Mouse (Mus musculus): Measurements from ENCODE around the gene Smox.

The Smox gene

DNA sequence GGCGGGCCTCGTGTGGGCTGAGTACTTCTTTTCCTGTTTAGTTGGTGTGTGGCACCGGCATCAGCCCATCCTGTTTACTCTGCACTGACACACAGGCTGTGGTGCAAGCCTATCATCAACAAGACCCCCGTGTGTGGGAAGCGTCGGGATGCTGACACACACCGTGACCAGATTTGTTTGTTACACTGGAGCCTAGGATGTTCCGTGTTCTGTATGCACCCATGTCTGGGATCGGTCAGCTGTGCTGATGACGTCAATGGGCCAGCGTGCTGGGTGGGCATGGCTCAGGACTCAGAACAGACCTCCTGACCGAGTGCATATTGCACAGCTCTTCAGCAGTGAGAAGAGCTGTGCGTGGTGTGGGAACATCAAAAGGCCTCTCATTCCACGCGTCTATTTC, 6.2 kb upstream of the Smox start:
- DNase-seq = no peak

DNA sequence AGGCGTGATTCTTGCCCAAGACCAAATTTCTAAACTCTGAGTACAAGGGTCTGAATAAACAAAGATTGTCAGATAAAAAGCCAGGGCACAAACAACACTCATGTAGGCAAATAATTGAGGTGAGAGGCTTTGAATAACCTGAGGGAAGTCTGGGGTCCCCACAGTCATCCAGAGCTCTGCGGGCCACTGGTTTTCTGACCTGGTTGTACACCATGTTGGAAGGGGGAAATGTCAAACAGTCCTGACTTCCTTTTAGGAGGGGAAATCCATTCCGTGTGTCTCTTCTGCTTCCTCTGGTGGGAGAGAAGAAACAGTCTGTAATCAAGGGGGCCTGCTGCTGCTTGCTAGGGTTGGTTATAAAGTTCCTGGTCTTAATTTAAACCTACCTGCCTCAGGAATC, 5.2 kb upstream of the Smox start:
- DNase-seq = no peak

DNA sequence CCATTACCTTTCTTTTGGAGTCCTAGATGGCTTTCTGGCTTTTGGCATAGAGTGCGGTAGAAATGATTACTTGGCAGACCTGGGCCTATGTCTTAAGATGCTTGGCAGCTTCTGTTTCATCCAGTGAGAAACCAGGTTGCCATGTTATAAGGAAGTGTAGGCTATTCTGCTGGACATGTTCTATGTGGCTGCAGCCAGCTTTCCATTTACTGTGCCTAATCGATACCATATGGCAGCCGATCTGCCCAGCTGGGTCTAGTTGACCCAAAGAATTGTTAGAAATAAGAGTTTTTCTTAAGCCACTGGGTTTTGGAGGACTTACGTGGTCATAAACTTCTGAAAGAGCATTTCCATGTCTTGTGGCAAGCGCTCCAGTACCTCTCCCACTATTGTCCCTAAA, 4.0 kb upstream of the Smox start:
- DNase-seq = no peak

DNA sequence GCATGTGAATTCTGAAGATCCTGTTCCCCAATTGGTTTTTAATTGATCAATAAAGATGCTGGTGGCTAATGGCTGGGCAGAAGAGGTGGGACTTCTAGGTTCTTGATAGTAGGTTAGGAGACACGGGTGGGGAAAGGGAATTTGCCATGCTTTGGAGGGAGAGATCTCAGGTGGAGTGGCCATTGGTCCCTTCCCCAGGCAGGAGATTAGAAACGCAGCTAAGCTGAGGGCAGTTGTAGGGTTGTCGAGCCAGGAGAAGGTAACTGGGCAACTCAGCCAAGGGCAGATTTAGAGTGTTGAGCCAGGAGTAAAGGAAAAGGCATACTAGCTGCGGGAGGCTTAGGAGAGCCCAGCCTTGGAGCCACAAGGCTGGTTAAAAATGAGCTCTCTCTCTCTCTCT, 3.0 kb upstream of the Smox start:
- no peak for DNase-seq

DNA sequence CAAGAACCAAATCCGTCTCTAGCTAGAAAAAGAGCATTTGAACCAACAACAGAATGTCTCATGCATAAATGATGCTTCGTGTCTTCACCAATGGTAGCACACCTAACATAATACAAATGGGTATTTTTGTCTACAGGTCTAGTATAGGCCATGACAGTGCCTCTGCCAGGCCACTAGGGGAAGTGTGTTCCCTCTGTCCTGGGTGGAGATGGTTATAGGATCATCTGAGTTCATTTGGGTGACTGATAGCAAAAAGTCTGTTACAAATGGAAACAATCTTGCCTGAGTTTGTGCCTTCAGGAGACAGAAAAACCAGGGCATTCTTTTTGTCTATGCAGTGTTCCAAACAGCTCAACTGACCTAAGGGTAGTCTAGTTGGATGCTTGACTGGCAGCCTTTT, 2.4 kb upstream of the Smox start:
- DNase-seq = no peak

DNA sequence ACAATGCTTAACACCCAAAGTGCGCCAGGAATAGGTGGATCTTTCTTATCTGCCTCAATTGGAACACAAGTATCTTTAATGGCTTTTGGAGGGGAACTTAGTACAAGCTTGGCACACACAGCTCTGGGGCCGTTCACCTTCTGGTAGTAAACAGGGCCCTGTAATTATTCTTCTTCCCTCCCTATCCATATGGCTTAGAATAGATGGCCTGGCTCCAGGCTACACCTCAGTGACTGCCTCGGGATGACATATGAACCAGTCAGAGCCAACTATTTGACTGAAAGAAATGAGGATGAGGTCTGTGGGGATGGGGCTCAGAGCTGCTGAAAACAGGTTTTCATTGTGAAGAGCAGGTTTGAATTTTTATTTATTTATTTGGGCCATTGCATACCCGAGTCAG, 1.7 kb upstream of the Smox start:
- DNase-seq = no peak

DNA sequence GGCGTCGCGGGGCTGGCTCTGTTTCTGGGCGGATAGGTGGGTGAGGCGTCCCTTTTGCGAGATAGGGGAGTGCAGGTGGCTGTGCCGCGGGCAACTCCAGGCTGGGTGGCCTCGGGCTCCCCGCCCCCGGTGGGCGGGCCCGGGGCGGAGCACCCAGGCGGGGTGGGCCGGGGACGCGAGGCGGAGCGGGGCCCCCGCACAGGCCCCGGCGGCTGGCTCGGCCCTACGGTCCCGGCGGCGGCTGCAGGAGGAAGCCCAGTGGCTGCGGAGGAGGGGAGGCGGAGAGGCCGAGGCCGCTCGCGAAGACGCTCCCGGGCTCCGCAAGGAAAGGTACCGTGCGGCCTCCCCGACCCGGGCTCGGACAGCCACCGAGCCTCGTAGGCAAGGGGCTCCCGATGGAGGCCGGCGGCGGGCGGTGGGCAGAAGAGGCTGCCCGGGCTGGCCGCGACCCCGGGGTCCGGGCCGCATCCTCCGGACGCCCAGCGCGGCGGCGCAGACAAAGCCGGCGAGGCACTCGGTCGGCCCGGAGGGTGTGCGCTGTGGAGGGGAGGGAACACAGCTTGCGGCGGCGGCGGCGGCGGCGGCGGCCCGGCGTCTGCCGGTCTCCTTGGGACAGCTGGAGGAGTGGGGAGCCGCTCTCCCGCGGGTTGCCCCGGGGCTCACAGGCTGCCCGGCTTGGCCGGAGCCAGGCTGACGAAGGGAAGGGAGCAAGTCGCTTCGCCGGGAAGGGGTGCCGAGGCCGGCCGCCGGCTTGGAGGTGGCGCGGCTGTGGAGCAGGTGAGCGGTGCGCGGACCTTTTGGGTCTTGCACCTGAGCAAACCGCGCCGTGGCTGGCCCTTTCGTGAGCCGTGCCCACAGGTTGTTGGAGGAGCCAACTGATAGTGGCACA, 655 bp downstream of the Smox start:
- peak; percentile 89 for DNase-seq

DNA sequence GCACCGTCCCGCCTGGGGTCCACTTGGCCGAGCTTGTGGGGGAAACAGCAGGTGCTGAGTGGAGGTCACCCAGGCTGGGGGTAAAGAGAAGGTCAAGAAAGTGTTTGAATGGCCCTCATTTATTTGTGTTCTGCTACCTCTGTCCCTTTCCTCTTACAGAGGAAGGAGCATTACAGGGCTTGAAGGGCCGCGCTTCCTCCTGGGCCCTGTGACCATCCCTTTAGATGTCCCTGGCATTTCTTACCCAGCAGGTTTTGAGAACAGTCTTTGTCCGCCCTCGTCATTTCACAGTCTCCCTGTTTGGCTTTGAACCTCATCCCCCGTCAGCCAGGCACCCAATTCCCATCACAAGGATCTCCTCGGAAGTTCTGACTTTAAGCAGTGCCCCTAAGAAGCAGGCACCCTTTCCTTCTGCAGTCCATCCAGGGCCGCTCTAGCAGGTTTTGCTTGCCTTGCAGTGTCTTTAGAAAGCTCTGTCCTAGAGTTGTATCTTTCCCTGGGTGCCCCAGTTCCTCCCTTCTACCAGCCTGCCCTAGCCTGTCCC, 1.4 kb downstream of the Smox start:
- no peak for DNase-seq

DNA sequence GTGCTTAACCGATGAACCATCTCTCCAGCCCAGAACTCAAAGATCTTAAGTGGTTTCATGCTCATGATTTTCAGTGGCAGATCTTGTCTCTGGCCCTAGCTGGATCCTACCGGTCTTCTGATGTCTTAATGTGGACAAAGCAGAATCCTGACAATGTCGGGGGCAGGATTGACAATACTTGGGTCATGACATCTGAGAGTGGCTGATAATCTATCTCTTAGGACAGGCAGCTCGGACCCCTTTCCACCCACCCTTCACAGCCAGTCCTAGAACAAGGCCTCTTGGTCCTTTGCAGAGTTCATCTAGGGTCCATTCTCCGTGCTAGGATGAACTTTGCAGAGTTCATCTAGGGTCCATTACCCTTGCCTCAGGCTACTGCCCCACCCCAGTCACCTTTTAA, 2.1 kb downstream of the Smox start:
- no peak for DNase-seq

DNA sequence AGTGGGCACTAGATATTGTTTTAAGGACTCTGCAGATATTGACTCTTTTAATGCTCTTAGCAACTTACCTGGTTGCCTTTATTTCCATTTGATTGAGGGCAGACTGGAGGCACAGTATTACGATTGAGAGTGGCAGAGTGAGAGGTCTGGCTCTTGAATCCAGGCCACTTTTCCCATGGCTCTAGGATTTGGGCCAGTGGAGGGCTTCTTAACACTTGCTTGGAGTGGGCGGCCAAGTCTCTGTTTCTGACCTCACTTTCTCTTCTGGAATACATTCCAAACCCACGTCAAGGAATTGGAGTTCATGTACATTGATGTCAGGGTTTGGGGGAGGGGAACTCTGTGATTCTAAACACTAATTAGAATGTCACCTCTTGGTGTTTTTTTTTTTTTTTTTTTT, 4.0 kb downstream of the Smox start:
- no peak for DNase-seq

DNA sequence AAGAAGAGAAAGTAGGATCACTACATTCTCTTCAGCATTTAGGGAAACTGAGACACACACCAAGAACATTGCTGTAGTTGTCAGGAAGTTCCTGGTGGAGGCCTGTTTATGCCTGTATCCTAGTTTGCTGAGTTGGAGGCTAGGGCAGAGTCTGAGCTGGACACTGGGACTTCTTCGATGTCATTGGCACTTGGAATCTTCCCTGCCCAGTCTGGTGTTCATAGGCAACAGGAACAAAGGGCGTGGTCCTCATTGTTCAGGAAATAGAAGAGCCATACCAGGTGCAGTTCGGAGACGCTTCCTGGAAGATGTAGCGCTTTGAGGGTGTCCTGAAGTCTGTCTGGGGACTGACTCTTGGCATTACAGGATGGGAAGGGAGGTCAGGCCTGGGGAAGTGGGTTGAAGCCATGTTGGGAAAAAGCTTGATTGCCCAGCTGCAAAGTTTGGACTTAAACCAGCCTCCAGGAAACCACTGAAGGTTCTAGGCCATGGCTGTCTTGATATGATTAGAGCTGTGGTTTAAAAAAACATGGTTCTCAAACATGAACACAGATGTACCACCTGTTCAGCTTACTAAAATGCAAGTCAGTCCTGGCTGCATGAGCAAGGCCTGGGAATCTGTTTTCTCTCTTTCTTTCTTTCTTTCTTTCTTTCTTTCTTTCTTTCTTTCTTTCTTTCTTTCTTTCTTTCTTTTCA, 5.0 kb downstream of the Smox start:
- DNase-seq = no peak

DNA sequence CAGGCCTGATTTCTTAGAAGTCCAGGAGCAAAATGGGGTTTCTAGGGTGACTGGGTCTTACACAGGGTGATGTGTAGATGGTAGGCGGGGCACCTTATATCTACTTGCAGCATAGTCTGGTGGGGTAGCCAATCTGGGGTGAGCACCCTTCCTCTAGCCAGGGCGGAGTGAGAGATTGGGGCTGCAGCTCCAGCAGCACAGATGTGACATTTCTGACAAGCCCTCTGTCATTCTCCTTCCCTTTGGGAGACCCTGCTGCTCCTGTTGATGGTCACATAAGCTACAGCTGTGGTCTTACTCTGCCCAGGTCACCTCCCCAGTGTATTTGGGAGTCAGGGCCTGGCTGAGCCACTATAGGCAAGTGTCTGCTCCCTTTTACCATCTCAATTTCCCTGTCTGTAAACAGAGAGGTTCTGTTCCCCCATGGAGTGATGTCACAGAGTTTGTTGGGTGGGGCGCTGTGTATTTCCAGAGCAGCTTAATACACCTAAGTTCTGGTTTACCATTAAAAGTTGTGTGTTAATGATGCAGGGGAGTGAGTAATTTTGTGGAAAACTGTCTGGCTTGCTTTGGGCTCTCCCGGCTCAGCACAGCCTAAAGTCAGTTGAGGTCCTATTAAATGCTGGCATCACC, 6.0 kb downstream of the Smox start:
- no peak for DNase-seq

DNA sequence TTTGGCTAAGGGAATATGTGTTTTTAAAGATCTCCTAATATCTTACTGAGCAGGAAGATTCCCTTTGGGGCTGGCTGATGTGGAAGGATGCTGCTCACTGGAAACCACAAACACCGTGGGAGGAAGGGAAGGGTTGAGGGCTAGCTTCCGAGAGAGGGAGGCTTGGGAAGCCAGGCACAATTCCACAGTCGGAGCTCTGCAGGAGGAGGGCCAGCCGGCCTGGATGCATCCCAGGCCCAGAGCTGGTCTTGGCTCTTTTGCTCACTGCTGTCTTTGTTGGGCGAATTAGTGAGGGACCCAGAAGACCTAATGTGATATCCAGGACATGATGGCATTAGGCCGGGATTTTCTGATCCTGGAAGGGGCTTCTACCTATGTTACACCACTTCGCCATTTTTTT, 6.9 kb downstream of the Smox start:
- DNase-seq = peak; percentile 49

DNA sequence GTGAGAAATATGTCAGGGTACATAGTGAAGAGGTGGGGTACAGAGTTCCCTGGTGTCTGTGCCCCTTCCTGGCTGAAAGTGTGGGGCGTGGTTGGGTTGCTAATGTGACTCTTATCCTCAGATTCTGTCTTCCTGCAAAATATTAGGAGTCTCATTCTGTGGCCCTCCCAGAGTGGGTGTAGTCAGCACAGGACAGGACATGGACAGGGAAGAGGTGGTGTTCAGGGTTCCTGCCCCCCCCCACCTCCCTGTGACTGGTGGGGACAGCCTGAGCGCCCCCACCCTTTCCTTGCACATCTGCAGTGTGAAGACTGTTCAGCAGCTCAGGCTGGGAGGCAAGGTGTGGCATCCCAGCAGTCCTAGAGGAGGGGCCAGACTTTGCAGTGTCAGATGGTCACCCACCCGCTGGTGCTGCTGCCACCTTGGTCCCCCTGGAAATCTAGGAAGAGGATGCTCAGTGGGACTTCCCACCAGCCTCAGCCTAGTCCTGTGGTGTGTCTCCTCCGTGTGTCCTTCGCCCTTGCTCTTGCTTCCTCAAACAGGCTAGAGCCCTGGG, 8.1 kb downstream of the Smox start:
- DNase-seq = no peak

DNA sequence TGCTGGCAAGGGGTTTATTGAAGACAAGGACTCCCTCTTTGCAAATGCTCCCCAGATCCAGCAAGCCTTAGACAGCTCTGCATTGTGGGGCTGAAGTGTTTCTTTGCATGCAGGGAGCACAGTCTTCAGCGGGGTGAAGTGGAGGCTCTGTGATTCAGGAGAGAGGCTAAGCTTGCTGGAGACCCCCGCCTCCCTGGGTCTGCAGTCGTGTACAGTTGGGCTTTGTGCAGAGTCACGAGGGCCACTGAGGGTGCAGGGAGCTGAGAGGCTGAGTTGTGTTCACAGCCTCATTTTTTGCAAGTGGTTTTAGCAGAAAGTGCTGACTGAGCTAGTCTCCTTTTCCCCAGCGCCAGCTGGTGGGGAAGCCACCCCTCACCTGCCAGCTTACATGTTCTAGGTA, 10.6 kb downstream of the Smox start:
- DNase-seq = no peak

DNA sequence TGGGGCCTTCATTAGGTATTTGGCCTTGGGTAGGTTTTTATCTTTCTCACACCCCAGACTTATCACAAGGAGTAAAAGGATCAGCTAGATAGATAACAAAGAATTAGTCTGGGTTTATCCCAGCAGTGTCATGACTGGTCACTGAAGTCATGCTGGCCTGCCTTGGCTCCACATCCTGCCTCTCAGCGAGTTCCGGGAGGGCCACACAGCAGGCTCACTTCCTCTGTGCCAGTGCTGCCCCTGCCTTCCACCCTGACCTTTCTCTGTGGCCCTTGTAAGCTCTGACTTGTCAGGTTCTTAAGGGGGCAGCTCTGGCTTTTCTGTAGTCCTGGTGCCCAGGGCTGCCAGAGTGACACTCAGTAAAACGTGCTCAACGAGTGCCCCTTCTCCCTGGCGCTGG, 11.3 kb downstream of the Smox start:
- peak; percentile 32 for DNase-seq

DNA sequence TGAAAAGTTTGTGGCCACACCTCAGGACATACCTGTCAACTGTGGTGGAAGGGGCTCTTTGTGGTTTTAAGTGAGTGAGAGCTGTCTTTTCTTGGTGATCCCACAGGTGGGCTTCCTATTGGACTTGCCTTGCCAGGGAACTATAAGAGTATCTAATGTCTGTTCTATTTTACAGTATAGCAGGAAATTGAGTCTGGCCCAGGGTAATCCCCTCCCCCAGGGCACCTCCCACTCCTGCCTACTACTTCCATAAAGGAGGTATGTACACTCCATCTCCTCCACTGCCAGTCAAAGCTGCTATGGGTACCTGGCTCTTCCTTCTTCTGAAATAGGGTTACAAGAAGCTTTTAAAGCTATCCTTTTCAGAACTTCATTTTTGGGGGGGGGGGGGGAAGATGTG, 14.1 kb downstream of the Smox start:
- no peak for DNase-seq

DNA sequence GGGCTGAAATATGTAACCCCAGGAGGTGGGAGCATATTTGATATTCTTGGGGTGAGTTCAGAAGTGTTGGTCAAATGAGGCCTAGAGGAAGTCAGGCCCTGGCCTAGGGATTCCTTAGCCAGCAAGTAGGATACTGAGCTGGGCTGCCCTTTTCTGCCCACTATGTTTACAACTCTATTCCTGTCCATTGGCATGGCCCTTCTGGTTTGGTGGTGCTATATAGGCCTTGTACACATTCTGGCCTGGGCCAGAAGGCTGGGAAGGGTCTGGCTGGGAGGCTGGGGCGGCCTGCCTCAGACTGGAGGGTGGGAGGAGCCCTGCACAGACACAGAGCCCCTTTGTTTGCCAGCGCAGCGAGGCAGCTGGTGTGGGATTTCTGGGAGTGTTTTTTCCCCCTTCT, 15.1 kb downstream of the Smox start:
- no peak for DNase-seq

DNA sequence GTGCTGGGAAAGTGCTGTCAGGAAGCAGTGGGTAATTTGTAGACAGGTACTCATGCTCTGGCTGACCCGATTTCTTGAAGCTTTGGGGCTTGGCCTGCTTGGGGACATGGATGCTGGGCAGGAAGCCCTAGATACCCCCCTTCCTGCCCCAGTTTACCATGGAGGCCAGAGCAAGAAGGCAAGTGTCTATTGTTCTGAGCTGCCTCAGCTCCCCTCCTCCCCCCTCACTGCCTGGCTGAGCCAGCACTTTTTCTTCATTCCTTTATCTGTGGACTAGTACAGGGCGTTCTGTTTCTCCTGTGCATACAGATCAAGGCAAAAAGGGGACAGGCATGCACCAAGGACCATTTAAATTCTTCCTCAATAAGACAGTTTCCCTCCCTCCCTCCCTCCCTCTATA, 17.2 kb downstream of the Smox start:
- DNase-seq = no peak

DNA sequence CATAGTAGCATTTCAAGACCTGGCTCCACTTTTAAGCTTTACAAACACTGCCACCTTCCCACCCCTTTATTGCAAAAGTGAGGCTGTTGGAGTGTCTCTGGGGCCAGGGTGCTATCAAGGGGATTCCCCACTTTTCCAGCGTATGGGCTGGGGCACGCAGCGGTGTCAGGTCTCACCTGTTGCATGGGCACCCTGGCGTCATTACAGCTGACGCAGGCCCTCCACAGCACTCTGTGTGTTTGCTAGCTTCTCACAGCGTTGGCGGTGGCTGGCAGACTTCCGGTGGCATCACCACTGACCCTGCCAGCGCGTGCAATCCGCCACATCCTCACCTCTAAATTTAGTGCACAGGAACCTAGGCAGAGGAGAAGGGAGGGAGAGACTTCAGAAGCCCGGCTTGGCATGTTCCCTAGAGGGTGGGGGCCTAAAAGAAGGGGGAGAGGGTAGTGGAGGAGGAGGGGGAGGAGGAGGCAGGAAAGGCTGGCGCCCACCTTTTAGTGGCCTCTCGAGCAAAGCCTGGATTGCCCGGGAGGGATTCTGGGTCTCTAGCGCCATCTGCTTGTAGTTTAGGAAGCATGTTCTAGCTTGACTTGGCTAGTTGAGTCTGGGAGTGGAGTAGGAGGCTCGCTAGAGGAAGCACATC, 18.5 kb downstream of the Smox start:
- DNase-seq = peak; percentile 78

DNA sequence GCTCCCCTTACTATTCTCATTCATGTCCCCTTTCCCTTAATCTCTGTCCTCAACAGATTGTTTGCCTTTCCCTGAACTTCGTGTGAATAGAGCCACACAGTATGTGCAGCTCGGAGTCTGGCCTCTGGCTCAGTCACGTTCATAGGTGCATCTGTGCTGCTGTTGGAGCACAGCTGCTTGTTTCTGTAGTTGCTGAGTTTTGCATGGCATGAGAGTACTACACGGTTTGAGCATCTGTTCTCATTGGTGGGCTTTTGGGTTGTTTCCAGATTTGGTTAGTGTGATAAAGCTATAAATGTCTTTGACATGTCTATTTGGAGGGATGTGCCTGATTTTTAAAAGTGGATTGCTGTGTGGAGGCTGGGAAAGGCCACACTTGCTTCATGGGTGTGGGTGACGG, 19.2 kb downstream of the Smox start:
- no peak for DNase-seq

DNA sequence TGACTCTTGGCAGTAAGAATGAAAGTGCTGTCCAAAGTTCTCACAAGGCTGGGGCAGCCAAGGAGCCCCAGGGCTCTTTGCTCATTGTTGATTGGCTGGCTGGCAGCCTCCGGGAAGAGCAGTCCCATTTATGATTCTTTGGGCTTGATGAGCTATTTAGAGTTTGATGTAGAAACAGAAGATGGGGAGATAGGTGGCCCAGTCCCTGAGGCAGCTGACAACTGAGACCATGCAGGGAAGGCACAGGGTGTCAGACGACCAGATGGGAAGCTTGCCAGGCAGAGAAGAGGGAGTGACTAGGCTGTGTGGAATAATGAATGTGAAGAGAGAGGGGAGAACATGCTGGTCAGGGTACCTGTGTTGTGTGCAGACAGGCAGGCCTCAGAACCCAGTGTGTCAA, 22.2 kb downstream of the Smox start:
- DNase-seq = no peak

DNA sequence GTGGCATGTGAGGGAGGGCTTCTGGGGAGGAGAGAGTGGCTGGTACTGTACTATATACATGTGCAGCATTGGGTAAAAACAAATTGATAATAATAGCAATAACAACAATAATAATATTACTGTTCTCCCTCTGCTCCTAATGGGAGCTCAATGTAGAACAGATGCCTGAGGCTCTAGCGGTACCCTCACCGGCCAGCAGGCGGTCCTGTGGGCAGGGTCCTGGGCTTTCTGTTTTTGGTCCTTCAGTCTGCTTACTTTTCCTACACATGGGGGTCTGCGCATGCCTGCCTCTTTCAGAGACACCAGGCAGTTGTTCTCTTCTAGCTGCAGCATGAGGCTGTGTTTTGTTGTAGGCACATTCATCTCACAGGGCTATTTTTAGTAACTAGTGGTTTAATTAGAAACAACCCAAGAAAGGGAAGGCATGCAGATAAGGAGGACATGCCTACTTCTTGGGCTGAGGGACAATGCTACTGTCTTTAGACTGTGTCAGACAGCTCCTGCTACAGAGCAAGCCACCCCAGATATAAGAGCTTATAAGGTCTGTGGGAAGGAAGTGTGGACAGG, 22.8 kb downstream of the Smox start:
- DNase-seq = no peak

Measured in kidney, postnatal 10 days (tissue).